Mouse (Mus musculus) cerebellum, adult (tissue): Measurements from ENCODE around the gene Gm49601.

ENCODE experiments used
- ATAC-seq: cut with Nextera tagmentation; 2 replicates; pipeline ENCODE4 v1.9.2; 2017; ENCODE audit warnings: mild to moderate bottlenecking, moderate library complexity, mixed read lengths; ENCODE audit not compliant: insufficient number of reproducible peaks, low FRiP score, low TSS enrichment

Gm49601 gene

GRCm38 (mm10) chr16:18630291-18630690, 4.1 kb upstream of the Gm49601 start:
- no peak for ATAC-seq

GRCm38 (mm10) chr16:18629390-18630231, 3.4 kb upstream of the Gm49601 start, which contains the start of gene Sept5:
TSS of gene Sept5 (minus strand) at chr16:18629954.
- peak; percentile 11 for ATAC-seq

GRCm38 (mm10) chr16:18628948-18629340, 2.7 kb upstream of the Gm49601 start:
- ATAC-seq = no peak

GRCm38 (mm10) chr16:18628206-18628947, 2.1 kb upstream of the Gm49601 start:
- no peak for ATAC-seq

GRCm38 (mm10) chr16:18627163-18627562, 936 bp upstream of the Gm49601 start:
- no peak for ATAC-seq

- no peak for ATAC-seq
Observed at GRCm38 (mm10) chr16:18625791-18626311, 376 bp downstream of the Gm49601 start.

DNA sequence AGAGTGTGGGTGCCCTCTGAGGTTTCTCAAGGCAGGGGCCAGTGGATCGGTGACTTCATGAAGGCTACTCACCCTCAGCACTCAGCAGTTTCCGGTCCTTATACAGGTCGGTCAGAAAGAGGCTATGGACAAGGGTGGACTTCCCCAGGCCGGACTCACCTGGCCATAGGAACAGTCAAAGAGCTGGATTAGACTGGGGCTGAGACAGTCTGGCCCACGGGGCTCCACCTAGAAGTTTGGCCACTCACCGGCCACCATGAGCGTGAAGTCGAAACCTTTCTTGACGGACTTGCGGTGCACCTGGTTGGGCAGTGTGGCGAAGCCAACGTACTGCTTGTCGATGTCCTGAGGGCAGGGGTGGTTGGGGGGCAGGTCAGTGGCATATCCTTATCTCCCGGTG, 1.1 kb downstream of the Gm49601 start:
- ATAC-seq = no peak

DNA sequence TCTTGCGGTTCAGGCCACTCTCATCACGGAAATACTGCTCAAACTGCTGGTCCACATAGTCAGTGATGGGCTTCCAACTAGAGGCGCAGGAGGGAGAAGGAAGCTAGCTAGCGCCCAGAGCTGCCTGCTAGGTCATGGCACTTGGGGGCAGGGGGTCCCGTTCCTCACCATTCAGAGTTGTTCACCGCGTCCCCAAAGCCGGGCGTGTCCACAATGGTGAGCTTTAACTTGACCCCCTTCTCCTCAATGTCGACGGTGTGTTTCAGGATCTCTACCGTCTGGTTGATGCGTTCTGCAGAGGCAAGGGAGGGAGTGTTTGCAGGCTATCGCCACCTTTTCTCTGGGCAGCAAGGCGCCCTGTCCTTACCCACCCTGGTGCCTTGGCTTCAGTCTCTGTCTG, 1.6 kb downstream of the Gm49601 start:
- ATAC-seq = no peak

DNA sequence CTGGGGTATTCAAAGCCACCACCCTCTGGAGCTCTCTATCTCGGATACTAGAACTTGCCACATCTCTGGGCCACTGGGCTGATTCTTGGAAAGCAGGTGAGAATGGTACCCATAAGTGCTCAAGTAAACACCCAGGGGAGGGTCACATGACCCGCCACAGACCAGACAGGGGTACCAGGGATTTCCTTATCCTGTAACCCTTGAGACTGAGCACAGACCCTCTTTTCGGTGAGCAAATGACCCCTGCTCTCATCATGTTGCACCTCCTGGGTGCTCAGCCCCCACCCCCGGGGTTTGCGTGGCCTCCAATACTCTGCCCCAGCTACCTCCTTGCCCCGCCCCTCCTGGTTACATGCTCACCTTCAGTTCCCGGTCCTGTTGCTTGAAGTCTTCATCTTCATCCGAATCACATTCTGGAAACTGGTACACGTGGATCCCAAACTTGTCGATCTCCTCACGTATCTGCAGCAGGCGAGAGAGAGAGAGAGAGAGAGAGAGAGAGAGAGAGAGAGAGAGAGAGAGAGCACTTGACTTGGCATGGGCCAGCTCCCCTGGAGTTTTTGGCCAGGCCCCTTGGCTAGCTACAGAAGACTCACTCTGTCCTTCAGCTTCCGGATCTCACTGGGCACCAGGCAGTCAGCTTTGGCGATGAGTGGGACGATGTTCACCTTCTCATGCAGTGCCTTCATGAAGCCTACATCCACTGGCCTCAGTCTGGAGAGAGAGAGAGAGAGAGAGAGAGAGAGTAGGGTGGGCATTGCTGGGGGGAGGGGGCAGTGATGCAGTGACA, 2.3 kb downstream of the Gm49601 start:
- no peak for ATAC-seq

- no peak for ATAC-seq
Observed at GRCm38 (mm10) chr16:18622916-18623750, 3.1 kb downstream of the Gm49601 start.

DNA sequence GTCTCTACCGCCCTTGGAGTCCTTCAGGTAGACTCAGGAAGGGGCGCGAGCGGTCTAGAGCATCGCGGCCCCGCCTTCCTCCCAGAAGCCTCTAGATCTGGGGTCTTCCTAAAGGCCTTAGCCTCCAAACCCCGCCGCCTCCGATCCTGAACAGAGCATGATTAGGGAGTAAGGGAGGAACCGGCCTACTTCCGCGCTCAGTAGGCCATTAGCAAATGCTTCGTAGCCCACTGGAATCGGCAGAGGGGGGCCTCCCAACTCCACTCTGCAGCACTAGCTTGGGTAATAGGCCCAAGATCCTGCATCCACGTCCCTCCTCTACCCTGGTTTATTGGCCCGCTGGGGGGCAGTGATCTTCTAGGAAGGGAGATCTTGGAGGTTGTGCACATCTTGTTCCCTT, 4.2 kb downstream of the Gm49601 start, which contains the start of gene Gp1bb:
TSS of gene Gp1bb (minus strand) at position 385 of the 400 bp plus-strand sequence.
- no peak for ATAC-seq

DNA sequence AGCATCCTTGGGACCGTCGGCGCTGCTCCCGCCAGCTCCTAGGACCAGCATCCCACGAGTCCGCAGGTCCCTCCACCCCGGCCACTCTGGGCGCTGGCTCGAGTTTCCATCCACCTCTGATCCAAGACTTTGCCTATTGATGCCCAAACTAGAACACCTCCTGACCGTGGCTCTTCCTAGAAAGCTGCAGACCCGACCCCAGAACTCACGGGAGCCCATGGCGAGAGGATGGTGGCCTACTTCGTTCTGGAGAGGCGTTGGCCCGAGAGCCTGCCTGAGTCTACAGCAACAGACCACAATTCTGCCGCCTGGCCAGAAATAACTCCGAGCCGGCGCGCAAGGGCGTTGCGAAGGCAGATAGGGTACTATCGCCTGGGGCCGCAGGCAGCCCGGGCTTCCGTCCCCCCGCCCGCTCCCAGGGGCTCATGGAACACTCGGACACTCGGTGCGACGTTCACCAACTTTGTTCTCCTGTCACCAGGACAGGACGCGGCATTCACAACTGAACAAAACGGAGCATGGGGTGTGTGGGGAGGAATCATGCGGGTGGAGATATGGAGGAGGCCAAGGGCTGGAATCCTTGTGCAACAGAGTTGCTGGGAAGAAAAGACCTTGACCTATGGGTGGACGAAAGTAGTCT, 4.7 kb downstream of the Gm49601 start:
- no peak for ATAC-seq

GRCm38 (mm10) chr16:18620601-18621361, 5.4 kb downstream of the Gm49601 start:
- ATAC-seq = peak; percentile 24; the same call in 1 of the 2 replicates

- ATAC-seq = 0 out of 2 replicates have a peak, but pooled peaks have one; percentile 0
Observed at GRCm38 (mm10) chr16:18620201-18620600, 6.0 kb downstream of the Gm49601 start.

DNA sequence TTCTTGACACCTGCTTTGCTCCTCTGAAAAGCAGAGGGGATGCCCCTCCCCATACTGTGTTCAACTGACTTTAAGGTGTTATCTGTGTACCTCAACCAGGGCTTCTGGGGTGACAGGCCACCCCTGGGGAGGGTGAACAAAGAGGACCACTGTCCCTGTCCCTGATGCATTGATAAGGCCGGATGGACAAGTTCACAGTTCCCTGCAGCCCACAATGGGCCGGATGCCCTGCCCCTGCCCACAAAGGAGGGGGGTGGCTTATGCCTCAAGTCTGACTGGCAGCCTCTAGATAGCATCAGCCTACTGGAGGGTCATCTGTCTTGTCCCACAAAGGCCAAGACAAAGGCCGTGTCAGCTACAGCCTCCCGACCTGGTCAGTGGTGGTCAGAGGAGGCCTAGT, 7.1 kb downstream of the Gm49601 start:
- no peak for ATAC-seq

- ATAC-seq = no peak
Observed at GRCm38 (mm10) chr16:18618297-18618696, 7.9 kb downstream of the Gm49601 start.

DNA sequence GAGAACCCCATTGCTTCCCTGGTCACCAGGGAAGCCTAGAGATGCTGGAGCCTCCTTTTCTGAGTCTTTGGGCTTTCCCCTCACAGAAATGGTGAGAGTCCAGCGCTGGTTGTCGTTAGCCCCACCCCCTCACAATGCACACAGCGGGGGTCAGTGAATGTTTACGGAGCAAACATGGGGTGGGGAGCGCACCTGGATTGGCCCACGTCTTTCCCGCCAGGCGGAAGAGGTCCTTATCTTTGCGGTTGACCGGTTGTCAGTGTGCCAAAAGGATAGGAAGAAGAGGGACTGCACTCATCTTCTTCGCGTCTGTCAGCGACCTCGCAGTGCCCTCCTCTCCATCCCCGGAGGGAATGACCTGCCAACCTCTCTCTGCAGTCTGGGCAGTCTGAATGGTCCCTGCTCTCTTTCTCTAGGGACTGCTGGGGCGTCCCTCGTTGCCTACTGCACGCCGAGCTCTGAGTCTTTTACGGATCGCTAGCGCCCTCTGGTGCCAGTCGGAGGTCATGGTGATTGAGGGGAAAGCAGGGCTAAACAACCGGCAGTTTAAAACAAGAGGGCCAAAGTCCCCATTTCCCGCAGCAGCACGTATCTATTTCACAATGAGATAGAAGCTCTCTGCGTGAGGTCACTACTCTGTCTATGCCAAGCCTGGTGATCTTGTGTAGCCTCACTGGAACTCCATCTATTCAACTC, 8.7 kb downstream of the Gm49601 start:
- peak; percentile 53 for ATAC-seq

GRCm38 (mm10) chr16:18613301-18613700, 12.9 kb downstream of the Gm49601 start:
- no peak for ATAC-seq
